Mouse (Mus musculus) liver (tissue): ENCODE measurements around the gene Cybrd1.

Source experiments
- DNase-seq: peaks from one replicate; pipeline ENCODE4 v3.0.0-alpha.2; 2020; ENCODE audit warnings: mixed read lengths

The Cybrd1 gene

DNA sequence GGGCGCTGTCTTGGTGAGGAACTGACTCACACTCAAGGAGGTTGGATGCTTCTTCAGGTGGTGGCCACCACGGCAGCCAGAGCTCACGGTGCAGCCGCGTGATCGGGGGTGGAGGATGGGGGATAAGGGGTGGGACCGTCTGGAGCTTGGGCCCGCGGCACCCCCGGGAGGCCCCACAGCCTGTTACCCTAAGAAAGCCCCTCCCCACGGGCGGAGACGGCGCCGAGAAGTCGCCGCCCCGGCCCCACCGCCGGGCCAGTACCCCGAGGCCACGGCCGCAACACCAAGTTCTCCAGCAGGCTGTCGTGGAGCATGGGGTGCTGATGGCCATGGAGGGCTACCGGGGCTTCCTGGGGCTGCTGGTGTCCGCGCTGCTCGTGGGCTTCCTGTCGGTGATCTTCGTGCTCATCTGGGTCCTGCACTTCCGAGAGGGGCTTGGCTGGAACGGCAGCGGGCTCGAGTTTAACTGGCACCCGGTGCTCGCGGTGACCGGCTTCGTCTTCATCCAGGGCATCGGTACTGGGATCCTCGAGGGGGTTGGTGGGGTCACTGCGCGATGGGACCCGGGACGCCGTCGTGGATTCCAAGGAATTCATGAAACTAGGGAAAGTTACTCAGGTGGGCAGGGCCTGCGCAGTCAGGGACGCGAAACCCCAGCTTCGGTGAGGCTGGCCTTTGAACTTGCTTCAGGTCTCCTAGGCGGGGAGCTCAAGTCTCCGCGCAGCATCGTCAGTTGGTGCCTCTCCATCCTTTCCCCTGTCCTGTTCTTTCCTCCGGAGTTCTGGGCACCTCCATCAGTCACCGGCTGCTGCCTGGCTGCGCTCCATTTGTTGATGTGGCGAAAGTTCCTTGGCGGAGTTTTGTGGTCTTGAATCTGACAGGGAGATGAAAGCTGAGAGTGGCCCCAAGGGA is at the start of gene Cybrd1:
Gene Cybrd1 (plus strand): TSS at position 127 of the 912 bp plus-strand sequence.
- peak; percentile 12 for DNase-seq

DNA sequence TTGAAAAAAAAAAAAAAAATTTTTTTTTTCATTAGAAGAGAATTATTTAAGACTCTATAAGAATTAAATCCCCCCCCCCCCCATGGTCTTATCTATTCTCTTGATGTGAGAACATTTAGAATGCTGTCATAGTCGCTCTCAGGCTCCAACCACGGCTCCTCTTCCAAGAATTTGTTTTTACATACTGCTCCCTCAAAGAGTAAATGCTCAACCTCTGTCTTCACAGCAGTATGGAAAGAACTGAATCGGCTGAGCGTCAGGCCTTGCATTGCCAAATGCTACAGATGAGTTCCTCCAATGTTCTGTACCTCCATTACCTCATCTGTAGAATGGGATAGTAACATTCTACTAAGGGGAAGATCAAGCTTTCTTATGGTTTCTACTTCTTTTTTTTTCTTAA is 46.1 kb upstream of the Cybrd1 start:
- no peak for DNase-seq

DNA sequence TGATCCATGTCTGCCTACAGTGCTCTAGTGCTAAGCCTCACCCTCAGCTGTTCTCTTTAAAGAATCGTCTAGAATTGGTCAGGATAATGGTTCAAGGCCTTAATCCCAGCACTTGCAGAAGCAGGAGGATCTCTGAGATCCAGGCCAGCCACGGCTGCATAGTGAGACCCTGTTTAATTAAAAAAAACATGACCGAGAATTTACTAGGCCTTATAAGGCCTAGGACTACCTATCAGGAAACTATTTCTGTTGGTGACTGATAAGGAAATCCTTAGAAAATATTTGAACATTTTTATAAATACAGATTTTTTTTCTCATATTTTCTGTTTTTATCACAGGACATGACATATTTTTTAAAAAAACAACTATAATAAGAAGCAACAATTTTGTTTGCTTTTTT is 44.4 kb upstream of the Cybrd1 start:
- DNase-seq = no peak

DNA sequence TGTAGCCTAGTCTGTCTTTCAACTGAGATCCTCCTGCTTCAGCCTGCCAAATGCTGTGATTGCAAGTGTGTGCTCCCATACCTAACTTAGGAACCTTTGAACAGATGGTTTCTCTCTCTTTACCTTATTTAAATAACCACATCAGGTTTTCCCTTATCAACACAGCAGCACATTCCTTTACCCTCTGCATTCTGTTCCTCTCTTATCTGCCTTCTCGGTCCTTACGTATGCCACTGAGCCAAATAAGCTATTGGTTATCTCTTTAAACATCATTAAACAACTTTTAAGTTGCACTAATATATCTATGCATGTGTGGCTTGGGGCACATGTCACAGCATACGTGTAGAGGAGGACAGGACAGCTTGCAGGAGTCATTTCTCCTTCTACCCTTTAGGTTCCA is 43.9 kb upstream of the Cybrd1 start:
- DNase-seq = no peak

DNA sequence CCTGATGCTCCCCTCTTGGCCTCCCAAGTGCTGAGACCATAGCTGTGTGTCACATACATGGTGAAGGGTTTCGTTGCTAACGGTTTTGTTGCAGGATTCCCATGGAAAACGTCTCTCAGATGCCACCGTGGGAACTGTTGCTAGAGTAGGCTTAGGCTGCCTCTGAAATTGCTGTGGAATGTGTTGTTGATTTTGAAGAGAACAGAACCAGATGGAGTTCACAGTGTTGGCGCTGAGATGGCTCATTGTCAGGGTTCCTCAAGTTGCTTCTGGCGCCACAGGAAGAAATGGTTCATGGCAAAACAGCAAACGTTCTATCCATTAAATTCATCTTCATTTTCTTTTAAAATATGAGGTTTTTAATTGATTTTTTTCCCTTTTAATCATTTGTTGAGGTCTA is 35.3 kb upstream of the Cybrd1 start:
- DNase-seq = no peak

DNA sequence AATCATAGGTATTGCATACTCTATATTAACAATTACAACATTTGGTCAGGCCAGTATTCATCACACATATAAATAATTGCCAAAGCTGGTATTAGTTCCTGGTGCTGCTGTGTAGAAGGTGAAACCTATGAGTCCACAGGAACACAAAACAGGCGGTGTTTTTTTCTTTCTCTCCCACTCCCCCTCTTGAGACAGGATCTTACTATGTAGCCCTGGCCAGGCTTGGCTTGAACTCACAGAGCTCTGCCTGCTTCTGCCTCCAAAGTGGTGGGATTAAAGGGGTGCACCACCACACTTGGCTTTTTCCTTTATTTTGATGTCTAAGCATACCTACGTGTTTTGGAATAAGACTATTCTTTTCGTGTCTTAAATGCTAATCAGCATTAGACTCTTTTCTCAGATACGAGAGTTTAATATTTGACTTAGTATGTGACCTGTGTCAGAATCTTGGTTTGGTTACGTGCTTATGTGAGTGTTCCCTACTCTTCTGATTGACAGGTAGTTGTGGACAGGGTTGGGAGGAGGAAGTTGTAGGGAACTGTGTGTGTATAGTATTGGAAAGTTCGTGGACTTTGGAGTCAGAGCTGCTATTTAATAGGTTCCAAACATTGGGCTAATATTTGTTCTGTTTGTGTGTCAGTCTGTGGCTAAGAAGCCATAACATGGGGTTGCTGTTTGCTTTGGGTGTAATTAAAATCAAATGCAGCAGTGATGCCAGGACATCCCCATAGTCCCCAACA is 34.1 kb upstream of the Cybrd1 start:
- DNase-seq = no peak

DNA sequence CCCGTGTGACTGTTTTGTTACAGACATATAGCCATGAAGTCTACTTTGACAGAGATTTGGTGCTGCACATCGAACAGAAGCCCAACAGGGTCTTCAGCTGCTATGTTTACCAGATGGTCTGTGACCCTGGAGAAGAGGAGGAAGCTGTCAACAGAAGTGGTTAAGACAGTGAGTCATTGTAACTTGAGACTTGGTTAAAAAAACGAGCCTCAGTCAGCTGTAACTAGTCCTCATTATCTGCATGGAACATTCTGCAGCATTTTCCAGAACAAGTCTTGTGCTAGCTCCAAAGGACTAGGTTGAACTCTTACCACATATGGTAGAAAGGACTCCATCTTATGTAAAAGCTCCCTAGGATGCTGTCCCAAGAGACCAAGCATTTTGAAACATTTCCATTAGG is 28.0 kb upstream of the Cybrd1 start:
- DNase-seq = no peak

DNA sequence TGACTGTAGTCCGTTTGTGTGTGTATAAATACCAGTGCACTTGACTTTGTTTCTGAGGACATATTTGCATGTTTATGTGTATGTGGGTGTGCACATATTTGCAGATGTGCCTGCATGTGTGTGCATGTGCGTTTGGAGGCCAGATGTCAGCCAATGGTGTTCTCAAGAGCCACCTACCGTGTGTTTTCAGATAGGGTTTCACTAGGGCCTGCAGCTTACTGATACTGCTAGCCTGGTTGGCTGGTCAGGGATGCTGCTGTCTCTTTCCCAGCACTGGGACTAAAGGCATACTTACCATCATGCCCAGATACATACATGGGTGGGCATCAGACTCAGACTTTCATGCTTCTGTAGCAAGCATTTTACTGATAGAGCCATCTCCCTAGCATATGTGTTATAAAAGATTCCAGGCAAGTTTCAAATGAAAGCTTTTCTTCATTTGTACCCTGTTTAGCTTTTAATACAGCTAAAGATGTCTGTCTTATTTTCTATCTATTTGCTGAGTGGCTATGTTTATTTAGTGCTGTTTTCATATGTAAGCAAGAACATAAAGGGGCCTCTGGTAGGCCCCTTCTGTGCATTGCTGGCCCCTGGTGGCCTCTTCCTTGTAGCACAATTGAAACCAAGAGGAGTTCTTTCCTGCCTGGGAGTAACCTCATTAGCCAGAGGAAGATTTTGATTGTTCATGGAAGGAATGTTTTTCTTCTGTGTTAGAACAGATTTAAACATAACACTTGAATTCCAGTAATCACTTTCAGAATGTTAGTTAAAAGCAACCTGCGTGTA is 26.9 kb upstream of the Cybrd1 start:
- peak; percentile 63 for DNase-seq

DNA sequence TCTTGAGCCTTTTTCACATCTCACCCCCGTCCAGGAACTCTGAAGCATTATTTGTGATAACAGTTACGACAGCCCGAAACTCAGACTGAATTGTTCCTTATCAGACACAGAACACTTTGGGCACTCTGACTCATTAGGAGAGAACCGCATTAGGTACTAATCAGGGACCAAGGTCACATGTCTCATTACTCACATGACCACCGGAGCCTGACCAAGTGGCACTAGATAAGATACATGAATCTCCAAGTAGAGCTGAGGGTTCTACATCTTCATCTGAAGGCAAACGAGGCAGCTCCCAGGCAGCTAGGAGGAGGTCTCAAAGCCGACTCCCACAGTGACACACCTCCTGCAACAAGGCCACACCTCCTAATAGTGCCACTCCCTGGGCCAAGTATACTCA is 21.6 kb upstream of the Cybrd1 start:
- peak; percentile 66 for DNase-seq

DNA sequence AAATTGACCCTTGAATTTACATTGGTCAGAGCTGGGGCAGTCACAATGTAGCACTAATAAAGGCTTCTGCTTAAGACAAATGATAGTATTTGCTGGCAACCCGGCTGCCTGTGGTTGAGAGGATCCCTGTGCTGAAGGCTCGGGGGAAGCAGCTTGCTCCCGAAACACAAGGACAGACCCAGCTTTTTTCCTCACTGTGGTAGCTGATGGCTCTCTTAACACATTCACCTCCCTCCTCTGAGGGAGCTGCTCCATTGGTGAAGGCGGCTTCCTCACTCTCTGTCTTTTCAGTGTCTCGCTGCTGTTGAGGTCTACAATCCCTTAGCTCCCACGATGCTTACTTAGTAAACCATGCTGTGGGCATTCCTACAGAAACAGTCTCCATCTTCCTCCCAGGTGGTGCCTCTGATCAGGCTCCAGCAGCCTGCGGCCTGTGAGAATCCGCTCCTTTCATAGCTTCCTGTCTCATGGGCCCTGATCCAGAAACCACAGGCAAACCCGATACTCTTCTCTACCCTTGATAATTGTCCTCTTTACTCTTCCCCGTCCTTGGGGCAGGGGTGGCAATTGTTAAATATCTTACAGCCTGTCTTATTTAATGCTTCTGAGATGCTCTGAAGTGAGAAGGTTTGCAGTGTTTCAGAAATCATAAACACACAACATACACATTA is 15.0 kb upstream of the Cybrd1 start:
- DNase-seq = no peak

DNA sequence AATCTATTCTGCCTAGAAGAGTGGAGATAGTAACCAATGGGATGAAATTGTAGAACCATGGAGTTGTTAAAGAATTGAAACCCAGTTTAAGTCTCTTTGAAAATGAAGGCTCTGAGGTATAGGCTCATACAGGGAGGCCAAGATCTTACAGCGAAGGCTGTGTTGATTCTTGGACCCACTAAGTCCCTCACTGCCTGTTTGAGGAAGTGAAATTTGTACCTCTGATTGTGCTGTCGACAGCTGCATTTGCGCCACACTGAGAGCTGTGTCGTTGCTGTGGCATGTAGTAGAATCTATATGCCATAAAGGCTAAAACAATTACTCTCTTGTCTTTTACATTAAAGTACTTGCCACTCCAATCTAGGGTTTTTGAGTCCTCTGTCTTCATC is 14.4 kb upstream of the Cybrd1 start:
- no peak for DNase-seq

DNA sequence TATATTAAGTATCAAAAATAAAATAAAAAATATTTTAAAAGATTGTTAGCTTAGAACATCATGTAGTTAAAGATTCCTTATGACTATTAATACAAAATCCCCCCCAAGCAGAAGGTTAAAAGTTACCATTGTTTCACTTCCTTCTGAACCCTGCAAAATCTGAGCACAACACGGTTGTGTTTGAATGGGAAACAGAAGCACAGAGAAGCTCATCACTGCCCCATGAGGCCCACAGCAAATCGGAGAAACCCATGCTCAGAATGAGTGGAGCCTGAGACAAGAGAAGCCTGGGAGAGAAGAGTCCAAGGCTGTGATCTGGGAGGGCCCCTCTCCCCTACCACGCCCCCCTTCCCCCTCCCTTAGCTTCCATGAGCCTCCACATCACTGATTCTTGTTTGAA is 13.0 kb upstream of the Cybrd1 start:
- no peak for DNase-seq

DNA sequence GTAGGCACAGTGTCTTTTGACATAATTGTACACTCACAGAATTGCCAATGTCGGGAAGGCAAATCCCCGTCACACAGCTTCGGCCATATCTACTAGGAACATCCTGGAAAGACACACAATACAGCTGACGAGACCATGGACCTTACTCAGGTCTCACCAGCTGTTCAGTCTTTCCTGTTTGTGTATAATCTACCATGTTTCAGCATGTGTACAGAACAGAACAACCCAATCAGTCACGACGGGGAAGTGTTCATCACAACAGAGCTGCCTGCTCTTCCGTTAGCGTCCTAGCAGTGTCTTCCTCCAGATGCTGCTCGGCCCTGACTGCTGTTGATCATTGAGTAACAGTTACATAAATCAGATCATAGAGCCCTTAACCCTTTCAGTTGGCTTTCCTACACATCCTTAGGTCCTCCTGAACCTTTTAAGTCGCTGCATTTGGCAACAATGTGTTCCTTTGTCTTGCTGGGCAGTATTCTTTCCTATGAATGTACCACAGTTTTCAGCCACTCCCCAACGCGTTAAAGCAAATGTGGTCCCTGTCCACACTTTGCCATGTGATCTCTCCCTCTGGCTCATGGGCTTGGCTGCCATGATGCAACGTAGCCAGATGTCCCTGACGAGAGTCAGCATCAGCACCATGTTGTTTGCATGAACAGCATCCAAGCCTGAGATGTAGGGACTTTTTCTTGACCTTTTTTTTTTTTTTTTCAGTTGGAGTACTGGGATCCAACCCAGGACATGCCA is 12.1 kb upstream of the Cybrd1 start:
- no peak for DNase-seq

DNA sequence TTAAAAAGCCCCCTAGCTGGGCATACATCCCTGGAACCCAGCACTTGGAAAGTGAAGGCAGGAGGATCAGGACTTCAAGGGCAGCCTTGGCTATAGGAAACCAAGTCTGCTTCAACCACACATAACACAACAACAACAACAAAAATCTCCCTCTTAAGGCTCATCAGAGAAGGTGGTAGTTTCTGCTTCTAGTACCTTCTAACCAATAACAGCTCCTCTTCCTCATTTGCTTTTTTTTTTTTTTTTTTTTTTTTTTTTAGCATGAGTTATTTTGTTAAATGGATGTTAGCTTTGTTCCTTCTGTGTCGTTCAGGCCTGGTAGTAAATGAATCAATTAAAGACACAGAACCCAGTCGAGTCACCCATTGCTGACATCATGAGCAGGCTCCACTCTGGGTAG is 10.5 kb upstream of the Cybrd1 start:
- DNase-seq = no peak

DNA sequence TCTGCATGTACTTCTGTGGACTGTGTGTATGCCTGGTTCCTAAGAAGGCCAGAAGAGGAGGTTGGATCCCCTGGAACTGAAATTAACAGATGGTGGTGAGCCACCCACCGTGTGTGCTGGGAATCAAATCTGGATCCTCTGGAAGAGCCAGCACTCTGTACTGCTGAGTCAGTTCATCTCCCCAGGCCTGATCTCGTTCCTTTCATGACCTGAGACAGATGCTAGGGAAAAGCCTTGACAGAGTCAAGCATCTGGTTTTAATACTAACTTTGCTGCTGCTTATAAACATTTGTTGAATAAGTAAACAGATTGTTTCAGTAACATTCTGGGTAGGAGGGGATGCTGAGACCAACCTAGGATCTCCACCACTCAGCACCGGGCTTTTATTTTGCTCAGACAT is 9.2 kb upstream of the Cybrd1 start:
- DNase-seq = no peak

DNA sequence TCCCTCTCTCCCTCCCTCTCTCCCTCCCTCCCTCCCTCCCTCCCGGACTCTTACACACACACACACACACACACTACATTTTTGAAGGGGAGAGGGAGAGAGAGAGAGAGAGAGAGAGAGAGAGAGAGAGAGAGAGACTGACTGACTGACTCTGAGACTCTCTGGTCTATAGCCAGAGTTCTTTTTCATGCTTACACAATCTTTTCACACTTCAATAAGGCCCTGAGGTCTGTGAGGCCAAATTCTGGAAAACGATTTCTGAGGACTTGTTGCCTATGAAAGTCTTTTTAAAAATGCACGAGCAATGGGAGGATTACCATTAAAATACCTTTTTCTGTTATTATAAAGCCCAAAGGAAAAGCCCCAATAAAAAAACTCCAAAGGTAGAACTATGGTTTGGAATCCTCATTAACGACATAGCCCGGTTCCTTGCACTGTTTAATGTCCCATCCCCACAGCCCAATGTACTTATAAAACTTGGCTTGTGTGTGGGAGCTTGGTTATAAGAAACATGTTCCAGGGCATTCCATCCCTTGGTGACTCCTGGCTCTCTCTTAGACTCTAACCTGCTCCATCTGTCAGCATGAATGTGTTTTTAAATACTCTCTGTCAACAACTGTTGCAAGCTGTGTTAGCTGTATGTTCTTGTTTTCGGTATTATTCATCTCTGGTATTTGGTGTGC is 4.1 kb upstream of the Cybrd1 start:
- DNase-seq = no peak

DNA sequence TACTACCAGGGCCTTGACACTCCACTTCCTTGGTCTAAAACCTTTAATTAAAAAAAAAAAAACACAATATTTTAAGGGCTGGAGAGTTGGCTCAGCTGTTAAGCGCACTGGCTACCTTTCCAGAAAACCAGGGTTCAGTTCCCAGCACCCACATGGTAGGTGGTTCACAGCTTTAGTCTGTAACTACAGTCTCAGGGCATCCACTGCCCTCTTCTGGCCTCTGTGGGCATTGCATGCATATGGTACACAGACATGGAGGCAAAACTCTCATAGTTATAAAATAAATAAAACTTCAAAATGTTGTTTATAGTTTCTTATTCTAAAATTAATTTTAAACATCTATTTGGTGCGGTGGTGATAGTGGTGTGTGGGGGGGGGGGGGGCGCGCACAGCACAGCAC is 1.6 kb upstream of the Cybrd1 start:
- DNase-seq = peak; percentile 15

DNA sequence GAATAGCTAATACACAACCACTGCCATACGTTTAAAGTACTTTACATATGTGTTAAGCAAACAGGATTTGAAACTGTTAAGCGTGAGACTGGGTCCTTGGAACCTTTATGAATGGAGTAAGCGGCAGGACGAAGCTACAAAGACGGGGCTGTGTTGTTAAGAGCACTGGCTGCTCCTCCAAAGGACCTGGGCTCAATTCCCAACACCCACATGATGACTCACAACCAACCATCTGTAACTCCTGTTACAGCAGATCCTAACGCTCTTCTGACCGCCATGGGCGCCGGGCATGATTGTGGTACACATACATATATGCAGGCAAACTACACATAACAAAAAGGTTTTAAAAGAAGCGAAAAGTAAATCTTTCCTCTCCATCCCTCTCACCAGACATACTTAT is 3.1 kb downstream of the Cybrd1 start:
- DNase-seq = no peak

DNA sequence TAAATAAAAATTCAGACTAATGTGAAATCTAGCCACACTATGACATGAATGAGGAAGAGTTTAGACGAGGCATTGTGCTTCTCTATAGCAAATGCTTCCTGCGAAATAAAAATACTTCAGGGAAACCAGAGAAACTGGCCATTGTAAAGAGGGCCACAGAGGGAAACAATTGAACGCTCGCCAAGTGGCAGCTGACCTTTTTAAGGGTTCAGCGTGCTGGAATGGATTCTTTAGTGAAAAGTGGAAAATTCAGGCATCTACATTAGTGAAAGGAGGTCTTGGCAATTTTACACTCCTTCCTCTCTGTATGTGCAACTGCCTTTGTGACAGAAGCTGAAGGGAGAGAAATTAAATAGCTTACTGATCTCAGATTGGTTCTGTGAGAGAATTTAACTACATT is 3.7 kb downstream of the Cybrd1 start:
- DNase-seq = no peak

DNA sequence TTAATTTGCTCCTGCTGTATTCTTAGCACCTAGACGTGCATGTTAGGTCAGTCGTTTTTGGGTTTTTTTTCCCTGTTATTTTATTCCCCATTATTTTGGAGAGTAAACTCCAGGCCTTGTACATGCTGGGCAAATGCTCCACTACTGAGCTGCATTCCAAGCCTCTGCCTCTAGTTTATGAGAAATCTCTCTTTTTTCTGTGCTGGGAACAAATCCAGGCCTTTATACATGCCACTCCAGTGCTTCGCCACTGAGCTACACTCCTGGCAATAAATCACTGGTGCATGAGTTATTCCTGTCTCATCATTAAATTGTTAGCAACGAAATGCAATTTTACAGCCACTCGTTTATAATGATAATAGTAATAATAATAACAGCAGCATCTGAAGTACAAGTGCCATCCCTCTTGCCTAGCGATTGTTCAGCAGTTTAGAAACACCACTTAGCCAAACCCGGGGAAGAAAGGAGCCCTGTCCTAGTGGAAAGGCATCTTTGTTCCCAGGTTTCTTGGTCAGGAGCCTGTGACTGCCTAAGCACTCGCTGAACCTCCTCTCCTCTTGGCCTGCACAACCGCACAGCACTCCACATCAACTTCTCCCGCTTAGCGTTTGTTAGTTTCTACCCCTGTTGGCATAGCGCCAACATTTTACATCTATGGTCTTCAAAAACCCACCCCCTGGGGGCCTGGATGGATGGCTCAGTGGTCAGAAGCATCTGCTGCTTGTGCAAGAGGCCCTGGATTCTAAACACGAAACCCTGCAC is 4.7 kb downstream of the Cybrd1 start:
- DNase-seq = no peak

DNA sequence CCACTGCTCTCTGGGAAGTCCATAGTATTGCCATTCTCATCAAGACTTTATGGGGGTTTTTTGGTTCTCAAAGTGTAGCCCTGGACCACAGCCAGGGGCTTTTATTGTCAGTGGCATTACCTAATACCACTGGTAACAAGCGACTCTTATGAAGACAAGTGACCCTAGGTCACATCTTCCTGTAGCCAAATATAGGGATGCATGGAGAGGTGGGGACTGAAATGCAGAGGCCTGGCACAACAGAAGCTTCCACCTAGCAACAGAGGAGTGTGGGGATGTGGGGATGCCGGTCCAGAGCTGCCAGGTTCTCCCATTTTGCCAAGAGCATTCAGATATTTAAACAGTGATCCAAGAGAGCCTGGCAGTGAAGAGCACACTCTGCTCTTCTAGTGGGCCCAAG is 5.9 kb downstream of the Cybrd1 start:
- no peak for DNase-seq
